Mouse (Mus musculus): ENCODE data around the gene Agtrap. TPM values are rescaled to one million over a fixed set of nuclear protein-coding genes. Genes with fewer than 3 reads are reported as not detected.

The Agtrap gene
- polyA plus RNA-seq, 1 experiment from 2014 or later = 15.9 TPM

- WGBS = 25% methylated on average over 8 of the region's 8 CpGs
- Histone ChIP-seq H3K27me3 (no peaks in the 10 kb centered on the region), H3K4me1 (peaks cover 41% of the 10 kb centered on the region), H3K9ac (no peak overlapping the region), H3K4me3 (no peak overlapping the region), H3K9me3 (no peaks in the 10 kb centered on the region), H3K36me3 (no peaks in the 10 kb centered on the region; the same call in 1 of the 2 replicates), H3K27ac (no peak overlapping the region), H3K4me2 (no peak overlapping the region)
- no peak for ATAC-seq (ENCODE audit: borderline replicate concordance, extremely low read depth, low FRiP score, low TSS enrichment)
Observed at GRCm38 (mm10) chr4:148084261-148084714, 3.5 kb downstream of the Agtrap start.

- no peaks in the 10 kb centered on the region; the same call in 1 of the 2 replicates for H3K36me3 ChIP-seq
- H3K4me2 ChIP-seq = no peak overlapping the region
- H3K4me1 ChIP-seq = peaks cover 41% of the 10 kb centered on the region
- no peaks in the 10 kb centered on the region for H3K27me3 ChIP-seq
- WGBS = 46% methylated on average over 21 of the region's 21 CpGs
- H3K9ac ChIP-seq = no peak overlapping the region
- ATAC-seq (ENCODE audit: borderline replicate concordance, extremely low read depth, low FRiP score, low TSS enrichment) = no peak
- no peak overlapping the region for H3K27ac ChIP-seq
- no peaks in the 10 kb centered on the region for H3K9me3 ChIP-seq
- H3K4me3 ChIP-seq = no peak overlapping the region
Observed at GRCm38 (mm10) chr4:148083176-148083899, 4.5 kb downstream of the Agtrap start.

GRCm38 (mm10) chr4:148082257-148083044 lies 5.4 kb downstream of the Agtrap start:
- H3K27ac ChIP-seq = no peak overlapping the region
- no peak for ATAC-seq (ENCODE audit: borderline replicate concordance, extremely low read depth, low FRiP score, low TSS enrichment)

GRCm38 (mm10) chr4:148081201-148081600 lies 6.6 kb downstream of the Agtrap start:
- WGBS = 91% methylated on average over 10 of the region's 10 CpGs
- Histone ChIP-seq H3K27ac (no peak overlapping the region), H3K4me1 (peaks cover 26% of the 10 kb centered on the region), H3K36me3 (no peaks in the 10 kb centered on the region; the same call in 1 of the 2 replicates), H3K9ac (no peak overlapping the region), H3K4me3 (no peak overlapping the region), H3K27me3 (no peaks in the 10 kb centered on the region), H3K4me2 (no peak overlapping the region), H3K9me3 (no peaks in the 10 kb centered on the region)
- ATAC-seq (ENCODE audit: borderline replicate concordance, extremely low read depth, low FRiP score, low TSS enrichment) = no peak

More at GRCm38 (mm10) chr4:148082257-148083044, 5.4 kb downstream of the Agtrap start:
- Histone ChIP-seq H3K9ac (no peak overlapping the region), H3K27me3 (no peaks in the 10 kb centered on the region), H3K9me3 (no peaks in the 10 kb centered on the region), H3K4me3 (no peak overlapping the region), H3K4me1 (peaks cover 37% of the 10 kb centered on the region), H3K36me3 (no peaks in the 10 kb centered on the region; the same call in 1 of the 2 replicates), H3K4me2 (no peak overlapping the region)
- WGBS = 46% methylated on average over 12 of the region's 12 CpGs

GRCm38 (mm10) chr4:148080597-148080973 lies 7.2 kb downstream of the Agtrap start:
- Histone ChIP-seq H3K4me3 (no peak overlapping the region), H3K27ac (no peak overlapping the region), H3K9ac (no peak overlapping the region), H3K4me2 (no peak overlapping the region), H3K36me3 (no peaks in the 10 kb centered on the region; the same call in 1 of the 2 replicates), H3K27me3 (no peaks in the 10 kb centered on the region), H3K4me1 (peaks cover 21% of the 10 kb centered on the region), H3K9me3 (no peaks in the 10 kb centered on the region)
- ATAC-seq (ENCODE audit: borderline replicate concordance, extremely low read depth, low FRiP score, low TSS enrichment) = no peak
- WGBS = 81% methylated on average over 1 of the region's 1 CpGs

GRCm38 (mm10) chr4:148079944-148080596 lies 7.8 kb downstream of the Agtrap start:
- Histone ChIP-seq H3K36me3 (no peaks in the 10 kb centered on the region; the same call in 1 of the 2 replicates), H3K4me2 (no peak overlapping the region), H3K9me3 (no peaks in the 10 kb centered on the region), H3K4me3 (no peak overlapping the region), H3K27ac (no peak overlapping the region), H3K27me3 (no peaks in the 10 kb centered on the region), H3K9ac (no peak overlapping the region), H3K4me1 (peaks cover 15% of the 10 kb centered on the region)
- ATAC-seq (ENCODE audit: borderline replicate concordance, extremely low read depth, low FRiP score, low TSS enrichment) = no peak
- 80% methylated on average over 8 of the region's 8 CpGs for WGBS

- Histone ChIP-seq H3K4me1 (peaks cover 12% of the 10 kb centered on the region), H3K27me3 (no peaks in the 10 kb centered on the region), H3K4me3 (no peak overlapping the region), H3K9ac (no peak overlapping the region), H3K9me3 (no peaks in the 10 kb centered on the region), H3K4me2 (no peak overlapping the region), H3K36me3 (no peaks in the 10 kb centered on the region; the same call in 1 of the 2 replicates), H3K27ac (no peak overlapping the region)
- no peak for ATAC-seq (ENCODE audit: borderline replicate concordance, extremely low read depth, low FRiP score, low TSS enrichment)
- WGBS = 46% methylated on average over 6 of the region's 6 CpGs
Observed at GRCm38 (mm10) chr4:148079212-148079611, 8.6 kb downstream of the Agtrap start.

- 87% methylated on average over 6 of the region's 6 CpGs for WGBS
- no peaks in the 10 kb centered on the region; the same call in 1 of the 2 replicates for H3K36me3 ChIP-seq
- no peak overlapping the region for H3K9ac ChIP-seq
- H3K4me2 ChIP-seq = no peak overlapping the region
- no peaks in the 10 kb centered on the region; the same call in 1 of the 2 replicates for H3K4me1 ChIP-seq
- H3K4me3 ChIP-seq = no peak overlapping the region
- no peak for ATAC-seq (ENCODE audit: borderline replicate concordance, extremely low read depth, low FRiP score, low TSS enrichment)
- H3K9me3 ChIP-seq = no peaks in the 10 kb centered on the region
- no peak overlapping the region for H3K27ac ChIP-seq
- no peaks in the 10 kb centered on the region for H3K27me3 ChIP-seq
Observed at GRCm38 (mm10) chr4:148075881-148076280, 11.9 kb downstream of the Agtrap start.

GRCm38 (mm10) chr4:148075259-148075658 lies 12.6 kb downstream of the Agtrap start:
- peak overlapping the region; percentile 26 for H3K4me3 ChIP-seq
- H3K9ac ChIP-seq = peak overlapping the region; percentile 3; the same call in 1 of the 2 replicates
- H3K4me2 ChIP-seq = peak overlapping the region; percentile 51
- H3K36me3 ChIP-seq = no peaks in the 10 kb centered on the region; the same call in 1 of the 2 replicates
- H3K9me3 ChIP-seq = no peaks in the 10 kb centered on the region
- no peaks in the 10 kb centered on the region; the same call in 1 of the 2 replicates for H3K4me1 ChIP-seq
- H3K27ac ChIP-seq = no peak overlapping the region
- 29% methylated on average over 21 of the region's 21 CpGs for WGBS
- ATAC-seq (ENCODE audit: borderline replicate concordance, extremely low read depth, low FRiP score, low TSS enrichment) = peak; percentile 5; the same call in 1 of the 2 replicates
- H3K27me3 ChIP-seq = no peaks in the 10 kb centered on the region

GRCm38 (mm10) chr4:148074521-148075189 lies 13.2 kb downstream of the Agtrap start:
- Histone ChIP-seq H3K36me3 (no peaks in the 10 kb centered on the region), H3K9ac (peak overlapping the region; percentile 3; the same call in 1 of the 2 replicates), H3K4me3 (peak overlapping the region; percentile 26), H3K27me3 (no peaks in the 10 kb centered on the region), H3K9me3 (no peaks in the 10 kb centered on the region), H3K4me2 (peak overlapping the region; percentile 51), H3K27ac (no peak overlapping the region), H3K4me1 (no peaks in the 10 kb centered on the region; the same call in 1 of the 2 replicates)
- 39% methylated on average over 17 of the region's 17 CpGs for WGBS
- no peak for ATAC-seq (ENCODE audit: borderline replicate concordance, extremely low read depth, low FRiP score, low TSS enrichment)

- 52% methylated on average over 5 of the region's 5 CpGs for WGBS
- ATAC-seq (ENCODE audit: borderline replicate concordance, extremely low read depth, low FRiP score, low TSS enrichment) = no peak
Observed at GRCm38 (mm10) chr4:148071508-148071907, 16.3 kb downstream of the Agtrap start.

More at GRCm38 (mm10) chr4:148071508-148071907, 16.3 kb downstream of the Agtrap start:
- Histone ChIP-seq H3K27ac (no peak overlapping the region), H3K9ac (no peak overlapping the region), H3K4me1 (no peaks in the 10 kb centered on the region; the same call in 1 of the 2 replicates), H3K36me3 (no peaks in the 10 kb centered on the region), H3K27me3 (no peaks in the 10 kb centered on the region), H3K4me3 (no peak overlapping the region), H3K4me2 (no peak overlapping the region), H3K9me3 (no peaks in the 10 kb centered on the region)

All from lung, embryonic 15.5 days (tissue).